Mouse (Mus musculus) neural tube, embryonic 12.5 days (tissue): ENCODE measurements around the gene Socs4. TPM values are rescaled to one million over a fixed set of nuclear protein-coding genes. Genes with fewer than 3 reads are reported as not detected.
"Not testable (repeated sequence)": the region's sequence is repeated elsewhere in the genome, so short reads cannot be mapped to it uniquely, and the experiment has no call there.

Source experiments
- ATAC-seq: fragments of 200-750 bp; cut with Nextera tagmentation; 2 replicates; pipeline ENCODE4 v1.8.0; 2017; ENCODE audit warnings: low read depth, mild to moderate bottlenecking, moderate TSS enrichment, moderate library complexity; ENCODE audit not compliant: low FRiP score
- H3K27ac ChIP-seq: fragments of 300-500 bp; sonication (generic); 2 replicates; pipeline ENCODE4 v1.5.1; 2016
- H3K27me3 ChIP-seq: fragments of 300-500 bp; sonication (generic); replicated peaks from 2 replicates; pipeline ENCODE4 v1.6.1; 2016; ENCODE audit warnings: mild to moderate bottlenecking
- H3K36me3 ChIP-seq: fragments of 300-500 bp; sonication (generic); 2 replicates; pipeline ENCODE4 v1.6.1; 2016; ENCODE audit warnings: mild to moderate bottlenecking
- H3K4me1 ChIP-seq: fragments of 300-500 bp; sonication (generic); 2 replicates; pipeline ENCODE4 v1.6.1; 2016
- H3K4me2 ChIP-seq: fragments of 300-500 bp; sonication (generic); replicated peaks from 2 replicates; pipeline ENCODE4 v1.6.1; 2016; ENCODE audit warnings: mild to moderate bottlenecking
- H3K4me3 ChIP-seq: fragments of 300-500 bp; sonication (generic); 2 replicates; pipeline ENCODE4 v1.5.1; 2016
- H3K9ac ChIP-seq: fragments of 300-500 bp; sonication (generic); 2 replicates; pipeline ENCODE4 v1.6.1; 2016; ENCODE audit warnings: mild to moderate bottlenecking
- H3K9me3 ChIP-seq: fragments of 300-500 bp; sonication (generic); 2 replicates; pipeline ENCODE4 v1.6.1; 2016; ENCODE audit warnings: mild to moderate bottlenecking
- WGBS: fragments of 180-500 bp; shearing (Covaris S2); methylation state at CpG from one replicate; pipeline ENCODE4 v1.1.7; 2016; 5-methylcytosine and 5-hydroxymethylcytosine counted together
- polyA plus RNA-seq: library from polyadenylated mRNA; unstranded; fragments of >200 nt; fragmentation: Nextera tagmentation; extraction: Ambion mirVana; gene quantifications from 2 replicates; pipeline ENCODE4 v1.2.1, GENCODE M21; 2016

Gene Socs4
- polyA plus RNA-seq, 1 experiment from 2014 or later: 5.2 TPM

- Histone ChIP-seq H3K9me3 (no peaks in the 10 kb centered on the region), H3K4me2 (no peak overlapping the region), H3K9ac (no peak overlapping the region), H3K27me3 (no peaks in the 10 kb centered on the region), H3K36me3 (peaks cover 44% of the 10 kb centered on the region), H3K4me1 (no peaks in the 10 kb centered on the region), H3K4me3 (no peak overlapping the region), H3K27ac (no peak overlapping the region)
- WGBS: 97% methylated on average over 5 of the region's 5 CpGs
- no peak for ATAC-seq
Observed at GRCm38 (mm10) chr14:47319362-47319761, 42.6 kb downstream of the Socs4 start.

GRCm38 (mm10) chr14:47321581-47321980 lies 44.9 kb downstream of the Socs4 start:
- 95% methylated on average over 8 of the region's 8 CpGs for WGBS
- not testable (repeated sequence) for H3K9ac ChIP-seq, H3K4me1 ChIP-seq, H3K9me3 ChIP-seq, H3K4me2 ChIP-seq, ATAC-seq, H3K4me3 ChIP-seq, H3K27ac ChIP-seq, H3K27me3 ChIP-seq
- H3K36me3 ChIP-seq: peaks cover 40% of the 10 kb centered on the region

- no peak overlapping the region for H3K27ac ChIP-seq
- H3K27me3 ChIP-seq: no peaks in the 10 kb centered on the region
- no peak for ATAC-seq
- H3K36me3 ChIP-seq: peaks cover 19% of the 10 kb centered on the region
- WGBS: 87% methylated on average over 9 of the region's 9 CpGs
- no peak overlapping the region for H3K9ac ChIP-seq
- no peak overlapping the region for H3K4me3 ChIP-seq
- no peaks in the 10 kb centered on the region for H3K4me1 ChIP-seq
- H3K4me2 ChIP-seq: no peak overlapping the region
- H3K9me3 ChIP-seq: no peaks in the 10 kb centered on the region
Observed at GRCm38 (mm10) chr14:47325965-47326761, 49.4 kb downstream of the Socs4 start.

- 94% methylated on average over 5 of the region's 5 CpGs for WGBS
- Histone ChIP-seq H3K36me3 (peaks cover 17% of the 10 kb centered on the region), H3K27me3 (no peaks in the 10 kb centered on the region), H3K27ac (no peak overlapping the region), H3K4me3 (no peak overlapping the region), H3K9me3 (no peaks in the 10 kb centered on the region), H3K4me2 (no peak overlapping the region), H3K4me1 (no peaks in the 10 kb centered on the region), H3K9ac (no peak overlapping the region)
- no peak for ATAC-seq
Observed at GRCm38 (mm10) chr14:47327347-47327746, 50.6 kb downstream of the Socs4 start.

GRCm38 (mm10) chr14:47331920-47332319 lies 55.2 kb downstream of the Socs4 start:
- no peaks in the 10 kb centered on the region for H3K4me1 ChIP-seq

GRCm38 (mm10) chr14:47334819-47335218 lies 58.1 kb downstream of the Socs4 start:
- WGBS: 80% methylated on average over 4 of the region's 4 CpGs
- Histone ChIP-seq H3K27me3 (no peaks in the 10 kb centered on the region), H3K36me3 (no peaks in the 10 kb centered on the region), H3K4me3 (no peak overlapping the region), H3K4me2 (no peak overlapping the region), H3K9me3 (no peaks in the 10 kb centered on the region), H3K4me1 (no peaks in the 10 kb centered on the region), H3K27ac (no peak overlapping the region), H3K9ac (no peak overlapping the region)
- no peak for ATAC-seq

More at GRCm38 (mm10) chr14:47331920-47332319, 55.2 kb downstream of the Socs4 start:
- no peak for ATAC-seq
- H3K27ac ChIP-seq: no peak overlapping the region
- no peak overlapping the region for H3K4me2 ChIP-seq
- no peak overlapping the region for H3K4me3 ChIP-seq
- H3K9me3 ChIP-seq: no peaks in the 10 kb centered on the region
- H3K9ac ChIP-seq: no peak overlapping the region
- H3K36me3 ChIP-seq: no peaks in the 10 kb centered on the region
- no peaks in the 10 kb centered on the region for H3K27me3 ChIP-seq
- WGBS: 74% methylated on average over 5 of the region's 5 CpGs

- Histone ChIP-seq H3K27me3 (no peaks in the 10 kb centered on the region), H3K4me3 (no peak overlapping the region), H3K27ac (no peak overlapping the region), H3K9me3 (no peaks in the 10 kb centered on the region), H3K36me3 (no peaks in the 10 kb centered on the region), H3K9ac (no peak overlapping the region), H3K4me2 (no peak overlapping the region), H3K4me1 (no peaks in the 10 kb centered on the region)
- ATAC-seq: no peak
- WGBS: 76% methylated on average over 3 of the region's 3 CpGs
Observed at GRCm38 (mm10) chr14:47335300-47335699, 58.6 kb downstream of the Socs4 start.

- Histone ChIP-seq H3K36me3 (no peaks in the 10 kb centered on the region), H3K4me3 (no peak overlapping the region), H3K27me3 (no peaks in the 10 kb centered on the region), H3K4me1 (no peaks in the 10 kb centered on the region; the same call in 1 of the 2 replicates), H3K4me2 (no peak overlapping the region), H3K9me3 (no peaks in the 10 kb centered on the region), H3K9ac (no peak overlapping the region), H3K27ac (no peak overlapping the region)
- no peak for ATAC-seq
- 87% methylated on average over 10 of the region's 10 CpGs for WGBS
Observed at GRCm38 (mm10) chr14:47340231-47340925, 63.6 kb downstream of the Socs4 start.

GRCm38 (mm10) chr14:47341811-47342291 lies 65.1 kb downstream of the Socs4 start:
- ATAC-seq: no peak
- WGBS: 62% methylated on average over 4 of the region's 4 CpGs
- H3K27ac ChIP-seq: no peak overlapping the region
- no peaks in the 10 kb centered on the region for H3K27me3 ChIP-seq
- H3K36me3 ChIP-seq: no peaks in the 10 kb centered on the region
- no peak overlapping the region for H3K9ac ChIP-seq
- H3K4me1 ChIP-seq: no peaks in the 10 kb centered on the region; the same call in 1 of the 2 replicates
- no peak overlapping the region for H3K4me3 ChIP-seq
- H3K9me3 ChIP-seq: no peaks in the 10 kb centered on the region
- no peak overlapping the region for H3K4me2 ChIP-seq

Other genes with a start within 250 kb of the Socs4 start
- gene Gch1, start 87.5 kb upstream of the Socs4 start, polyA plus RNA-seq: 2.2 and 2.4 TPM in 2 replicates
- gene Wdhd1, start 74 bp upstream of the Socs4 start, polyA plus RNA-seq: 30.4 and 31.3 TPM in 2 replicates
- 72.3 and 74.9 TPM in 2 replicates for gene Mapk1ip1l, start 21.3 kb downstream of the Socs4 start, polyA plus RNA-seq
- gene Lgals3, start 90.8 kb downstream of the Socs4 start, polyA plus RNA-seq: 1.4 and 1.9 TPM in 2 replicates
- 36.1 and 40.0 TPM in 2 replicates for gene Dlgap5, start 141.5 kb downstream of the Socs4 start, polyA plus RNA-seq
- 24.4 and 25.7 TPM in 2 replicates for gene Fbxo34, start 173.5 kb downstream of the Socs4 start, polyA plus RNA-seq